In genomic region chr5:20956298-20956697, GRCm38 (mm10) we compare ENCODE assay signal across 11 mouse cellular contexts. TPM values are rescaled to one million over a fixed set of nuclear protein-coding genes. Genes with fewer than 3 reads are reported as not detected.
DNase-seq lines count a peak whose midpoint lies in the region; ATAC-seq and TF ChIP-seq lines count a peak whose summit lies in the region.
"Had no signal": no experiment of that assay in that cellular context is flagged by ENCODE, and none has a peak within 500 bp of the region (broad histone marks: within the 10 kb centered on the region; RNA-seq: fewer than 3 reads in every experiment).

TSS of gene Rsbn1l (minus strand) at chr5:20956398.

- peaks cover 14% of the 10 kb centered on the region for H3K36me3 ChIP-seq in heart, embryonic 16.5 days (ENCODE audit: control insufficient read depth, insufficient read depth)
- peaks cover 31% of the 10 kb centered on the region for H3K36me3 ChIP-seq in heart, embryonic 10.5 days
- peaks cover 0 to 19% of the 10 kb centered on the region in 2 experiments; a peak in 2 of 4 replicates for H3K36me3 ChIP-seq in MEL (ENCODE audit: control insufficient read depth in 1 of 2, insufficient read depth in 2 of 2, low read length in 2 of 2)
- peaks cover 6% of the 10 kb centered on the region for H3K36me3 ChIP-seq in liver, embryonic 13.5 days
- no peaks in the 10 kb centered on the region for H3K36me3 ChIP-seq in hindbrain, embryonic 11.5 days (ENCODE audit: control insufficient read depth, insufficient read depth, low read length)

- ATAC-seq in heart, embryonic 16.5 days (replicated peaks; ENCODE audit: extremely low read depth, insufficient read depth, low FRiP score) = no peak
- no peak for ATAC-seq in liver, embryonic 13.5 days (ENCODE audit: low read depth)
- no peak for ATAC-seq in hindbrain, embryonic 11.5 days (ENCODE audit: low FRiP score)

- no peak for TF ChIP-seq POLR2A in MEL (IDR thresholded peaks at IDR 0.05; ENCODE audit: control insufficient read depth in 1 of 2, insufficient read depth in 1 of 2, low read depth in 1 of 2, low read length in 2 of 2, poor library complexity in 1 of 2)

- no peak for TF ChIP-seq CTCF in MEL (IDR thresholded peaks at IDR 0.05 in 2 of 3, conservative IDR thresholded peaks at IDR 0.05 in 1 of 3; ENCODE audit: control insufficient read depth in 1 of 3, insufficient read depth in 1 of 3, low read depth in 2 of 3, low read length in 3 of 3, poor library complexity in 1 of 3, severe bottlenecking in 1 of 3)

- no peak within 1 kb of the TSS for H3K4me3 ChIP-seq in heart, embryonic 16.5 days (ENCODE audit: low read length)
- no peak within 1 kb of the TSS for H3K4me3 ChIP-seq in heart, embryonic 10.5 days
- peak within 1 kb of the TSS; percentile 28 to 55 for H3K4me3 ChIP-seq in MEL (ENCODE audit: control insufficient read depth in 1 of 2, insufficient read depth in 1 of 2, low read depth in 2 of 2, low read length in 2 of 2)
- H3K4me3 ChIP-seq in liver, embryonic 13.5 days (replicated peaks) = peak within 1 kb of the TSS; percentile 10
- H3K4me3 ChIP-seq in hindbrain, embryonic 11.5 days (ENCODE audit: low read depth, low read length) = no peak within 1 kb of the TSS
- H3K4me3 ChIP-seq: embryonic facial prominence, embryonic 15.5 days; midbrain, embryonic 10.5 days had no signal

- H3K79me2 ChIP-seq in MEL (ENCODE audit: control insufficient read depth, insufficient read depth, low read length, poor library complexity) = peaks cover 21% of the 10 kb centered on the region

- TF ChIP-seq EP300 in MEL (IDR thresholded peaks at IDR 0.05; ENCODE audit: low read depth in 1 of 2, low read length in 2 of 2) = no peak

- no peak within 1 kb of the TSS for H3K9ac ChIP-seq in heart, embryonic 16.5 days (ENCODE audit: low read length)
- peak within 1 kb of the TSS; percentile 65 for H3K9ac ChIP-seq in MEL (ENCODE audit: control insufficient read depth, low read depth, low read length, poor library complexity, severe bottlenecking)
- H3K9ac ChIP-seq in liver, embryonic 13.5 days = peak within 1 kb of the TSS; percentile 53
- H3K9ac ChIP-seq in hindbrain, embryonic 11.5 days (ENCODE audit: low read depth, low read length) = no peak within 1 kb of the TSS
- H3K9ac ChIP-seq: embryonic facial prominence, embryonic 15.5 days had no signal

- intact Hi-C loops in heart, postnatal 10 days (cut with DNase I) = no loop called here

- no peak within 1 kb of the TSS for H3K27ac ChIP-seq in heart, embryonic 16.5 days (ENCODE audit: low read length)
- no peak within 1 kb of the TSS for H3K27ac ChIP-seq in heart, embryonic 10.5 days
- peak within 1 kb of the TSS; percentile 85 for H3K27ac ChIP-seq in MEL (ENCODE audit: control insufficient read depth, low read depth, low read length)
- peak within 1 kb of the TSS; percentile 53 for H3K27ac ChIP-seq in liver, embryonic 13.5 days
- H3K27ac ChIP-seq in hindbrain, embryonic 11.5 days (ENCODE audit: low read depth, low read length) = no peak within 1 kb of the TSS
- H3K27ac ChIP-seq: embryonic facial prominence, embryonic 15.5 days; midbrain, embryonic 10.5 days had no signal

- DNase-seq in heart, embryonic 10.5 days (ENCODE audit: low spot score) = no peak
- no peak for DNase-seq in MEL (ENCODE audit: low read depth, low spot score)
- no peak for DNase-seq in heart, postnatal 10 days
- no peak for DNase-seq in liver, embryonic 13.5 days
- DNase-seq in hindbrain, embryonic 11.5 days (ENCODE audit: low spot score) = no peak
- no peak for DNase-seq in urinary bladder, postnatal 14 days (ENCODE audit: low spot score)
- DNase-seq in urinary bladder, adult 18-20 months (ENCODE audit: low spot score in 2 of 2) = no peak
- DNase-seq: thymus, postnatal 4 days had no signal

- WGBS in heart, embryonic 16.5 days = 97% methylated on average over 3 of the region's 3 CpGs
- 95% methylated on average over 3 of the region's 3 CpGs for WGBS in heart, embryonic 10.5 days
- WGBS in liver, embryonic 13.5 days (ENCODE audit: insufficient replicate concordance) = 82% methylated on average over 3 of the region's 3 CpGs
- 95% methylated on average over 3 of the region's 3 CpGs for WGBS in hindbrain, embryonic 11.5 days

- no peak for TF ChIP-seq RAD21 in MEL (IDR thresholded peaks at IDR 0.05; ENCODE audit: low read depth, low read length)

- H3K27me3 ChIP-seq in heart, embryonic 16.5 days (ENCODE audit: control insufficient read depth, insufficient read depth, low read length) = no peaks in the 10 kb centered on the region
- H3K27me3 ChIP-seq in heart, embryonic 10.5 days (ENCODE audit: insufficient read depth, poor library complexity, severe bottlenecking) = no peaks in the 10 kb centered on the region
- H3K27me3 ChIP-seq in MEL (ENCODE audit: control insufficient read depth in 1 of 2, insufficient read depth in 2 of 2, low read length in 2 of 2) = no peaks in the 10 kb centered on the region
- no peaks in the 10 kb centered on the region for H3K27me3 ChIP-seq in liver, embryonic 13.5 days
- H3K27me3 ChIP-seq in hindbrain, embryonic 11.5 days (ENCODE audit: control insufficient read depth, insufficient read depth, low read length) = no peaks in the 10 kb centered on the region
- H3K27me3 ChIP-seq: embryonic facial prominence, embryonic 15.5 days had no signal

- H3K4me1 ChIP-seq in heart, embryonic 16.5 days (ENCODE audit: control insufficient read depth, insufficient read depth, low read length) = peaks cover 17% of the 10 kb centered on the region
- H3K4me1 ChIP-seq in heart, embryonic 10.5 days = 0 out of 2 replicates have a peak, but pooled peaks cover 18% of the 10 kb centered on the region
- peaks cover 10 to 16% of the 10 kb centered on the region in 2 experiments for H3K4me1 ChIP-seq in MEL (ENCODE audit: control insufficient read depth in 1 of 2, insufficient read depth in 2 of 2, low read length in 2 of 2)
- H3K4me1 ChIP-seq in liver, embryonic 13.5 days (replicated peaks) = peaks cover 43% of the 10 kb centered on the region
- no peaks in the 10 kb centered on the region for H3K4me1 ChIP-seq in hindbrain, embryonic 11.5 days (replicated peaks; ENCODE audit: control insufficient read depth, insufficient read depth, low read length)

- 0 out of 2 replicates have a peak within 1 kb of the TSS, but pooled peaks have one; percentile 1 for H3K4me2 ChIP-seq in heart, embryonic 16.5 days (ENCODE audit: low read depth, low read length)
- peak within 1 kb of the TSS; percentile 46 for H3K4me2 ChIP-seq in liver, embryonic 13.5 days
- H3K4me2 ChIP-seq in hindbrain, embryonic 11.5 days (replicated peaks; ENCODE audit: low read depth, low read length) = no peak within 1 kb of the TSS
- H3K4me2 ChIP-seq: embryonic facial prominence, embryonic 15.5 days had no signal

- H3K9me3 ChIP-seq in heart, embryonic 16.5 days (replicated peaks; ENCODE audit: control insufficient read depth, low read length) = peaks cover 7% of the 10 kb centered on the region; the same call in 1 of the 2 replicates
- peaks cover 4% of the 10 kb centered on the region; the same call in 1 of the 2 replicates for H3K9me3 ChIP-seq in heart, embryonic 10.5 days
- H3K9me3 ChIP-seq in MEL (replicated peaks; ENCODE audit: insufficient read depth, low read length) = no peaks in the 10 kb centered on the region
- no peaks in the 10 kb centered on the region for H3K9me3 ChIP-seq in liver, embryonic 13.5 days (replicated peaks)
- no peaks in the 10 kb centered on the region for H3K9me3 ChIP-seq in hindbrain, embryonic 11.5 days (ENCODE audit: control insufficient read depth, low read length)

TF ChIP-seq in MEL, 35 proteins besides CTCF, POLR2A, EP300 and RAD21:
- TF ChIP-seq MAX (IDR thresholded peaks at IDR 0.05; ENCODE audit: low read length) (no peak), JUND (IDR thresholded peaks at IDR 0.05; ENCODE audit: low read depth, low read length) (no peak), USF2 (IDR thresholded peaks at IDR 0.05; ENCODE audit: borderline replicate concordance in 1 of 2, insufficient read depth in 1 of 2, low read depth in 1 of 2, low read length in 2 of 2) (no peak), GABPA (IDR thresholded peaks at IDR 0.05; ENCODE audit: low read depth, low read length) (no peak), USF1 (IDR thresholded peaks at IDR 0.05; ENCODE audit: low read depth, low read length) (no peak), MAFK (IDR thresholded peaks at IDR 0.05; ENCODE audit: borderline replicate concordance, low read depth, low read length) (no peak), TCF12 (IDR thresholded peaks at IDR 0.05; ENCODE audit: low read depth, low read length) (no peak)

RNA-seq across cellular contexts. Expression of gene Rsbn1l, which starts in this region (rescaled TPM):
- polyA plus RNA-seq in heart, embryonic 16.5 days (2015; fragmentation: Nextera tagmentation; extraction: Ambion mirVana) = 6.5 and 7.1 TPM in 2 replicates
- polyA plus RNA-seq in heart, embryonic 10.5 days (2016; fragmentation: Nextera tagmentation; extraction: Ambion mirVana) = 5.1 and 5.2 TPM in 2 replicates
- 5.0 and 5.7 TPM in 2 replicates for total RNA-seq in MEL (2012; rRNA removed)
- 10 to 100 TPM; 17.4 to 78.2 TPM for polyA plus RNA-seq in MEL (2012; ENCODE audit: insufficient read depth in 1 of 2, insufficient read length in 2 of 2, low read depth in 1 of 2, low replicate concordance in 2 of 2, missing spikeins in 1 of 2)
- 10 to 100 TPM; 17.0 to 20.1 TPM for total RNA-seq in heart, postnatal 10 days (2021)
- 4.0 and 5.1 TPM in 2 replicates for polyA plus RNA-seq in liver, embryonic 13.5 days (2015; fragmentation: Nextera tagmentation; extraction: Ambion mirVana)
- polyA plus RNA-seq in hindbrain, embryonic 11.5 days (2014; fragmentation: Nextera tagmentation; extraction: Ambion mirVana) = 5.8 and 7.3 TPM in 2 replicates

Comparison
In these comparisons a context has a peak if more than half of its experiments do, and no peak if none do; other contexts are left out.
1. H3K27ac ChIP-seq: peak in MEL (single experiment) and liver, embryonic 13.5 days (single experiment); none in heart, embryonic 16.5 days (single experiment), heart, embryonic 10.5 days (single experiment) and hindbrain, embryonic 11.5 days (single experiment).
2. H3K4me3 ChIP-seq: peak in MEL (2 of 2) and liver, embryonic 13.5 days (single experiment); none in heart, embryonic 16.5 days (single experiment), heart, embryonic 10.5 days (single experiment) and hindbrain, embryonic 11.5 days (single experiment).
3. H3K9ac ChIP-seq: peak in MEL (single experiment) and liver, embryonic 13.5 days (single experiment); none in heart, embryonic 16.5 days (single experiment) and hindbrain, embryonic 11.5 days (single experiment).